Mouse (Mus musculus) NIH3T3 (cell line): ENCODE data around the gene Tut1.
"Not testable (repeated sequence)": the region's sequence is repeated elsewhere in the genome, so short reads cannot be mapped to it uniquely, and the experiment has no call there.

Experiments used
- DNase-seq: peaks from one replicate; pipeline ENCODE4 v3.0.0-alpha.2; 2012; ENCODE audit warnings: low read depth

Tut1 gene

GRCm38 (mm10) chr19:8983150-8983650 is 29.6 kb downstream of the Tut1 start:
- DNase-seq, result peak; percentile 87

- peak; percentile 93 for DNase-seq
These were observed 30.7 kb downstream of the Tut1 start for GRCm38 (mm10) chr19:8984255-8984868.

GRCm38 (mm10) chr19:8985891-8986290 is 32.2 kb downstream of the Tut1 start:
- no peak for DNase-seq

GRCm38 (mm10) chr19:8987816-8988215 is 34.2 kb downstream of the Tut1 start:
- no peak for DNase-seq

GRCm38 (mm10) chr19:8988346-8989065 is 34.9 kb downstream of the Tut1 start:
- DNase-seq, result peak; percentile 74

GRCm38 (mm10) chr19:8989066-8989566 is 35.5 kb downstream of the Tut1 start, which contains the start of gene Ahnak:
TSS of gene Ahnak (plus strand) at chr19:8989284.
- peak; percentile 84 for DNase-seq

GRCm38 (mm10) chr19:8989567-8990431 is 36.2 kb downstream of the Tut1 start:
- DNase-seq, result peak; percentile 99

- DNase-seq, result no peak
These were observed 36.9 kb downstream of the Tut1 start for GRCm38 (mm10) chr19:8990432-8991102.

GRCm38 (mm10) chr19:8991245-8991870 is 37.7 kb downstream of the Tut1 start:
- DNase-seq, result peak; percentile 44

- DNase-seq, result peak; percentile 84
These were observed 38.5 kb downstream of the Tut1 start for GRCm38 (mm10) chr19:8991871-8992735.

GRCm38 (mm10) chr19:8992769-8993624 is 39.4 kb downstream of the Tut1 start:
- peak; percentile 97 for DNase-seq

GRCm38 (mm10) chr19:8993625-8993912 is 39.9 kb downstream of the Tut1 start:
- DNase-seq, result no peak

GRCm38 (mm10) chr19:8994813-8995607 is 41.4 kb downstream of the Tut1 start:
- DNase-seq, result no peak

- peak; percentile 72 for DNase-seq
These were observed 43.0 kb downstream of the Tut1 start for GRCm38 (mm10) chr19:8996601-8997000.

- peak; percentile 98 for DNase-seq
These were observed 43.9 kb downstream of the Tut1 start for GRCm38 (mm10) chr19:8997546-8997945.

GRCm38 (mm10) chr19:8998546-8998945 is 44.9 kb downstream of the Tut1 start:
- DNase-seq, result no peak

- peak; percentile 43 for DNase-seq
These were observed 45.6 kb downstream of the Tut1 start for GRCm38 (mm10) chr19:8999223-8999622.

- DNase-seq, result not testable (repeated sequence)
These were observed 53.3 kb downstream of the Tut1 start for GRCm38 (mm10) chr19:9006915-9007314.
